Mouse (Mus musculus) lung, adult 2 months (tissue): ENCODE results near the gene Stim1.

Experiments used
- CTCF ChIP-seq: fragments of 200-500 bp; IDR thresholded peaks from 2 replicates; pipeline ENCODE4 v1.5.1; 2011; ENCODE audit warnings: mild to moderate bottlenecking, low read length, control low read depth; ENCODE audit not compliant: insufficient read depth
- POLR2A ChIP-seq: fragments of 200-500 bp; IDR thresholded peaks from 2 replicates; pipeline ENCODE4 v1.6.1; 2011; ENCODE audit warnings: low read depth, mild to moderate bottlenecking, control low read depth, low read length, borderline replicate concordance; ENCODE audit errors: extremely low read depth

DNA sequence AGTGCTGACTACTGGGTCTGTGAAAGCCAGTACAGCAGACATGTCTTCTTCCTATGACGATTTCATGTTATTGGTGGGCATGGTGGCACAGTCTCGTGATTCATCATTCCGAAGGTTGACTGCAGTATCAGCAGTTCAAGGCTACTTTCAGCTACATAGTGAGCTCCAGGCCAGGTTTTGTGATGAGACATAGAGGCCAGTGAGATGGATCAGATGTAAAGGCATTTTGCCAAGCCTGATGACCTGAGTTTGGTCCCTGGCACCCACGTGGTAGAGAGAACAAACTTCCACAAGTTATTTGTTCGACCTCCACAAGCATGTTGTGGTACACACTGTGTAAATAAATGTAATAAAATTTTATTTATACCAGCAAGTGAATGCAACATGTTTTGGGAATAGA is 102.9 kb downstream of the Stim1 start:
- TF ChIP-seq CTCF (no peak), POLR2A (no peak)
